Mouse (Mus musculus): ENCODE data around the gene Prap1.

Prap1 gene

DNA sequence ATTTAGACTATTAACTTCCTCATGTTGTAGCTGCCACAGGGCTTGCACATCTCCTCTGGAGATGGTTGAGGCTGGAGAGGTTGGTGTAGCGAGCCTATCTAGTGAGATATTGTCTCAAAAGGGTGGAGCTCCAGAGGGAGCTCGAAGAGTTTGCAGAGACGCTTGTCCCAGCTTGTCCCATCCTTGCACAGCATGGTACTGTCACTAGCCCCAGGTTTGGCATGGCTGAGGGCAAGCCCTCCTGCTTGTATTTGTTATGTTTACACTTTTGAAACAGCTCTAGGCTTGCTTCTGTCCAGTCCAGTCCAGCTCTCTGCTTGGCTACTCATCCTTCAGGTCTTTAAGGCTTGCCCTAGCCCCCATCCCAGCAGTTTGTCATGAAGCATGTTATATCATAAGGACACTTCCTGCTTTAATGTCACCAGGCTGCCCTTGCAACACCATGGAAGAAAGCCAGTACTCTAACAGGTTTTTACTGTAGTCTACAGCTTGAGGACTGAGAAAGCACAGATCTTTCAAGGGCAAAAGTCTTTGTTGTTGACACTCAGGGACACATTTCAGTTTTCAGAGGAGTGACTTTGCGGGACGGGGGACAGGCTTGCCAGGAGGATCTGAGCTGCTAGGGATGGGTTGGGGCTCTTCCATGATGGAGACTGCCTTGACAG, 42.0 kb downstream of the Prap1 start:
- DNase-seq, result no peak

DNA sequence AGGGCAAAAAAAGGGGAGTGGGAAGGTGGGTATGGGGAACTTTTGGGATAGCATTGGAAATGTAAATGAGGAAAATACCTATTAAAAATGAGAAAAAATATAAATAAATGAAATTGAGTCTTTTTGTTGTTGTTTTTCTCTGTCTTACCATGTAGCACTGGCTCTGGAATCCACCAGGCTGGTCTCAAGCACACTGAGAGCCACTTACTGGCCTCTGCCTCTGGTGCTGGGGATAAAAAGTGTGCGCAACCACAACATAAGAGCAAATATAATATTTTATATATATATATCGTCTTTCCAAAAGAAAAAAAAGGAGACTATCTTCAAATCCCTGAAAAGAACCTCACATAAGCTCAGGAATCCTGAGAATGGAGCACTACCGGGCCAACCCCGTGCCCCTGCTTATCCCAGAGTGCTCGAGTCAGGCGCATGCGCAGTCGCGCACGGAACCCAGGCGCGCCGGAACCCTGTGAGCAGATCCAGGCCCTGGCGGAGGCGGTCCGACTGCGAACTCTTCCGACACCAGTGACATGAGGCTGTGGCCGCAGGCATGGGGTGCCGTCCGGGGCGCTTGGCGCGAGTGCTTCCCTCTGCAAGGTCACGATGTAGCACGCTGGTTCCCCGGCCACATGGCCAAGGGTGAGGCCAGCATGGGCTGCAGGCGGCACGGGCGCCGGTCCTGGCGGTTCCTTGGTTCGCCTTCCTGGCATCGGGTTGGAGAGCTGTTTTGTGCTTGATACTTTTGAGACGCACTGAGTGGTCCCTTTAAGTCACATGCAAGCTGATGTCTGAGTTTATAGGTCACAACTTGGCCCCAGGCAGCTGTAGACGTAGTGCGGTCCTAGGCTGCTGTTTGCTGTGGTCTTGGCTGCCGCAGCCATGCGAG, 44.2 kb downstream of the Prap1 start, which contains the start of gene Mtg1:
Mtg1 (plus strand) TSS at position 430 of the 886 bp plus-strand sequence.
- DNase-seq, result peak; percentile 92 to 96

DNA sequence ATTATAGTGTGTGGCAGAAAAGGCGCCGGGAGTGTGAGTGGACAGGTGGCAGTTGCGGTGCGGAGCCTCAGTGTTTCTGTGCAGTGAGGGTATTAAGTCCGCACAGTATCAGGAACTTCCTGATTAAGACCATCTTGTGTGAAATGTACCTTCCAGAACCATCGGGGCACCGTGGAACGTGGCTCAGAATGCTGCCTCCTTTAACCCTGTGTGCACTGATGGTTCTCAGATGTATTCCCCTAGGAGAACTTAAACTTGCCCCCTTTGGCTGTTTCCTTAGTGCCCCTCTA, 44.8 kb downstream of the Prap1 start:
- DNase-seq, result no peak

GRCm38 (mm10) chr7:140141350-140141749, 48.2 kb downstream of the Prap1 start:
- DNase-seq, result peak; percentile 42 to 66

- no peak for DNase-seq
Observed at GRCm38 (mm10) chr7:140144550-140144949, 51.4 kb downstream of the Prap1 start.

All from spleen, adult 18-20 months (tissue).